Mouse (Mus musculus) hindbrain, embryonic 14.5 days (tissue): ENCODE data around the gene Wdr45. TPM values are rescaled to one million over a fixed set of nuclear protein-coding genes. Genes with fewer than 3 reads are reported as not detected.

Experiments
- ATAC-seq: fragments of 200-750 bp; cut with Nextera tagmentation; 2 replicates; pipeline ENCODE4 v1.8.0; 2017; ENCODE audit warnings: moderate number of reproducible peaks, mild to moderate bottlenecking, moderate TSS enrichment, moderate library complexity; ENCODE audit not compliant: low FRiP score
- DNase-seq: peaks from one replicate; pipeline ENCODE4 v3.0.0-alpha.2; 2015; ENCODE audit warnings: low spot score
- H3K27ac ChIP-seq: fragments of 300-500 bp; sonication (generic); 2 replicates; pipeline ENCODE4 v1.5.1; 2014; ENCODE audit warnings: mild to moderate bottlenecking, moderate library complexity
- H3K27me3 ChIP-seq: fragments of 300-500 bp; sonication (generic); 2 replicates; pipeline ENCODE4 v1.6.1; 2014; ENCODE audit warnings: mild to moderate bottlenecking, low read length, mixed read lengths; ENCODE audit not compliant: control insufficient read depth, insufficient read depth
- H3K36me3 ChIP-seq: fragments of 300-500 bp; sonication (generic); replicated peaks from 2 replicates; pipeline ENCODE4 v1.6.1; 2014; ENCODE audit not compliant: control insufficient read depth, insufficient read depth
- H3K4me1 ChIP-seq: fragments of 300-500 bp; sonication (generic); replicated peaks from 2 replicates; pipeline ENCODE4 v1.6.1; 2014; ENCODE audit warnings: antibody characterized with exemption, low read length, mixed read lengths; ENCODE audit not compliant: control insufficient read depth, insufficient read depth
- H3K4me2 ChIP-seq: fragments of 300-500 bp; sonication (generic); replicated peaks from 2 replicates; pipeline ENCODE4 v1.6.1; 2014; ENCODE audit warnings: mild to moderate bottlenecking, moderate library complexity
- H3K4me3 ChIP-seq: fragments of 300-500 bp; sonication (generic); replicated peaks from 2 replicates; pipeline ENCODE4 v1.5.1; 2014; ENCODE audit warnings: mild to moderate bottlenecking, low read length
- H3K9ac ChIP-seq: fragments of 300-500 bp; sonication (generic); 2 replicates; pipeline ENCODE4 v1.6.1; 2014
- H3K9me3 ChIP-seq: fragments of 300-500 bp; sonication (generic); 2 replicates; pipeline ENCODE4 v1.6.1; 2016; ENCODE audit warnings: low read length; ENCODE audit not compliant: control insufficient read depth
- WGBS: fragments of 180-500 bp; shearing (Covaris S2); extraction: QIAGEN DNeasy Blood & Tissue Kit; methylation state at CpG from one replicate; pipeline ENCODE4 v1.1.7; 2014; 5-methylcytosine and 5-hydroxymethylcytosine counted together
- polyA plus RNA-seq: library from polyadenylated mRNA; unstranded; fragments of >200 nt; fragmentation: Nextera tagmentation; extraction: Ambion mirVana; gene quantifications from 2 replicates; pipeline ENCODE4 v1.2.1, GENCODE M21; 2014

Gene Wdr45
- polyA plus RNA-seq, 1 experiment from 2014 or later = 20.6 TPM

- Histone ChIP-seq H3K4me3 (peak within 1 kb of the TSS; percentile 39), H3K27ac (peak within 1 kb of the TSS; percentile 73), H3K27me3 (no peaks in the 10 kb centered on the region), H3K4me2 (peak within 1 kb of the TSS; percentile 51), H3K4me1 (peaks cover 3% of the 10 kb centered on the region; the same call in 1 of the 2 replicates), H3K9me3 (no peaks in the 10 kb centered on the region), H3K36me3 (peaks cover 5% of the 10 kb centered on the region), H3K9ac (peak within 1 kb of the TSS; percentile 56)
- DNase-seq (peak; percentile 78), ATAC-seq (peak; percentile 94)
- 18% methylated on average over 42 of the region's 42 CpGs for WGBS
Observed at GRCm38 (mm10) chrX:7728215-7728921, 14.2 kb downstream of the Wdr45 start, which contains the start of gene Praf2. Gene Praf2, plus strand, starts transcription at chrX:7728439.

DNA sequence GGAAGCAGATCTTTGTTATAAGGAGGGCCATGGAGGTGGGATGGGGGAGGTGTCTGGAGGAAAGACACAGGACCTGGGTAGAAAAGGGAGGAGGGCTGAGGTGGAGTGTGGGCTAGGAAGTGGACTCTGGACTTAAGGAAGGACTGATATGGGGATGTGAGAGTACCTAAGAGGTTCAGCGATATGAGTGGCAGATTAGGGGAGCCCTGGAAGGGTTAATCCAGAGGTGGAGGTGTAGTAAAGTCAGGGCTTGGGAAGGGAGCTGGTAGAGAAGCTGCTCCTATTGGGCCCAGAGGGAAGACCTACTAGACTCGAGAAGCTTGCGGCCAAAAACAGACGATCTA is 14.8 kb downstream of the Wdr45 start:
- no peaks in the 10 kb centered on the region for H3K9me3 ChIP-seq
- WGBS = 36% methylated on average over 4 of the region's 4 CpGs
- H3K27me3 ChIP-seq = no peaks in the 10 kb centered on the region
- H3K4me1 ChIP-seq = peaks cover 3% of the 10 kb centered on the region; the same call in 1 of the 2 replicates
- H3K27ac ChIP-seq = peak overlapping the region; percentile 73; the same call in 1 of the 2 replicates
- peak overlapping the region; percentile 39 for H3K4me3 ChIP-seq
- peak overlapping the region; percentile 51 for H3K4me2 ChIP-seq
- peak overlapping the region; percentile 56 for H3K9ac ChIP-seq
- DNase-seq = no peak
- peaks cover 5% of the 10 kb centered on the region for H3K36me3 ChIP-seq
- ATAC-seq = no peak

- Histone ChIP-seq H3K4me2 (no peak overlapping the region), H3K9ac (no peak overlapping the region)
- ATAC-seq = no peak
Observed at GRCm38 (mm10) chrX:7733571-7734156, 19.5 kb downstream of the Wdr45 start.

GRCm38 (mm10) chrX:7739336-7740081 is 25.4 kb downstream of the Wdr45 start:
- DNase-seq = no peak
- Histone ChIP-seq H3K27me3 (no peaks in the 10 kb centered on the region), H3K4me3 (no peak overlapping the region), H3K9ac (no peak overlapping the region), H3K4me2 (no peak overlapping the region), H3K9me3 (no peaks in the 10 kb centered on the region), H3K4me1 (no peaks in the 10 kb centered on the region), H3K27ac (no peak overlapping the region), H3K36me3 (peaks cover 16% of the 10 kb centered on the region; the same call in 1 of the 2 replicates)
- 72% methylated on average over 14 of the region's 14 CpGs for WGBS
- no peak for ATAC-seq

More at GRCm38 (mm10) chrX:7733571-7734156, 19.5 kb downstream of the Wdr45 start:
- no peaks in the 10 kb centered on the region for H3K9me3 ChIP-seq
- H3K27me3 ChIP-seq = no peaks in the 10 kb centered on the region
- peaks cover 19% of the 10 kb centered on the region for H3K36me3 ChIP-seq
- 39% methylated on average over 26 of the region's 26 CpGs for WGBS
- H3K4me3 ChIP-seq = no peak overlapping the region
- H3K27ac ChIP-seq = no peak overlapping the region
- peak; percentile 27 for DNase-seq
- H3K4me1 ChIP-seq = peaks cover 3% of the 10 kb centered on the region; the same call in 1 of the 2 replicates

- H3K36me3 ChIP-seq = peaks cover 9% of the 10 kb centered on the region; the same call in 1 of the 2 replicates
- ATAC-seq = no peak
- H3K27ac ChIP-seq = no peak overlapping the region
- no peak overlapping the region for H3K4me3 ChIP-seq
- no peaks in the 10 kb centered on the region for H3K9me3 ChIP-seq
- H3K4me1 ChIP-seq = no peaks in the 10 kb centered on the region
- no peak overlapping the region for H3K4me2 ChIP-seq
- 81% methylated on average over 10 of the region's 10 CpGs for WGBS
- H3K9ac ChIP-seq = no peak overlapping the region
- no peak for DNase-seq
- no peaks in the 10 kb centered on the region for H3K27me3 ChIP-seq
Observed at GRCm38 (mm10) chrX:7740082-7740819, 26.1 kb downstream of the Wdr45 start.

DNA sequence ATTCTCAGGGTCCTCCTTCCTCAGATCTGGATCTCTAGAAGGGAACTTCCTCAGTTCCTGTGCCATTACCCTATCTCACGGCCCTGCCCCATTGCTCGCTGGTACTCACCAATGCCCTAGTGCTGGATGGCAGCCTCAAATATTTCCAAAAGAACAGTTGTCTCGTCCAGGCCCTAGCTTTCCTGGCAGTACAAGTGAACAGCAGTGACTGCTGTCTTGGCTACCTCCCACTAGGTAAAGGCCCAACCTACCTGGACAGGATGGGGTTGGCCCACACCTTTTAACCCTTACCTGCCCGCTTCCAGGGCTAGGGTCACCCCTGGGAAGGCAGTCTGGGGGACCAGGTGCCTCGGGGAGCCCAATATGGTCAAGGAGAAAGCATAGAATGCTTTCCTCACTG is 27.0 kb downstream of the Wdr45 start:
- no peak overlapping the region for H3K27ac ChIP-seq
- H3K36me3 ChIP-seq = 0 out of 2 replicates have a peak, but pooled peaks cover 7% of the 10 kb centered on the region
- ATAC-seq (no peak), DNase-seq (no peak)
- WGBS = 80% methylated on average over 5 of the region's 5 CpGs
- H3K4me2 ChIP-seq = no peak overlapping the region
- H3K9me3 ChIP-seq = no peaks in the 10 kb centered on the region
- H3K4me1 ChIP-seq = no peaks in the 10 kb centered on the region
- no peak overlapping the region for H3K4me3 ChIP-seq
- no peaks in the 10 kb centered on the region for H3K27me3 ChIP-seq
- H3K9ac ChIP-seq = no peak overlapping the region

DNA sequence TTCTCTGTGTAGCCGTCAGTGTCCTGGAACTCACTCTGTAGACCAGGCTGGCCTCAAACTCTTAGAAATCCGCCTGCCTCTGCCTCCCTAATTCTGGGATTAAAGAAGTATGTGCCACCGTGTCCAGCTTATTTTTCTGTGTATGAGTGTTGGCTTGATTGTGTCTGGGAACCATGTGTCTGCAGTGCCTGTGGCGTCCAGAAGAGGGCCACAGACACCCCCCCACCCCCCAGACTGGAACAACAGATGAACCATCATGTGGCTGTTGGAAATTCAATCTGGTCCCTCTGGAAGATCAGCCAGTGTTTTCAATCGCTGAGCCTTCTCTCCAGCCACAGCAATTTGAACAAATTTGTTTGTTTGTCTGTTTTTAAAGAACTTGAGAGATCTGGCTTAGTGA is 29.3 kb downstream of the Wdr45 start:
- Histone ChIP-seq H3K27ac (no peak overlapping the region), H3K4me3 (no peak overlapping the region), H3K36me3 (no peaks in the 10 kb centered on the region), H3K4me2 (no peak overlapping the region), H3K4me1 (no peaks in the 10 kb centered on the region), H3K27me3 (no peaks in the 10 kb centered on the region), H3K9ac (no peak overlapping the region), H3K9me3 (no peaks in the 10 kb centered on the region)
- 68% methylated on average over 5 of the region's 5 CpGs for WGBS
- no peak for ATAC-seq
- DNase-seq = no peak

DNA sequence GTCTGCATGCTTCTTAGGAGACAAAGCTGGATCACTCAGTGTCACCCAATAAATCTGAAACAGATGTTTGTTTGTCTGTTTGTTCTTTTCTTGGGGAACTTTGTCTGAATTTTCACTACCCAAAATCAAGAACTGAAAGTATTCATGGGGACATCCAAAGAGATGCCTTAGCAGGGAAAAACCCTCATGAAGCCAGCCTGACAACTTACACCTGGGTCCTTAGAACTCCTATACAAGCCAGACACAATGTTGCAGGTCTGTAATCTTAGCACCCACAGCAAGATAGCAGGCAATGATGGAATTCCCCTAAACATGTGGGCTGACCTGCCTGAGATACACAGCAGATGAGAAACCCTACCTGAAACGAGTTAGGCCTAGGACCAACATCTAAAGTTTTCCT is 30.8 kb downstream of the Wdr45 start:
- no peak overlapping the region for H3K4me2 ChIP-seq
- DNase-seq (no peak), ATAC-seq (no peak)
- no peaks in the 10 kb centered on the region for H3K27me3 ChIP-seq
- H3K27ac ChIP-seq = no peak overlapping the region
- H3K36me3 ChIP-seq = no peaks in the 10 kb centered on the region
- no peaks in the 10 kb centered on the region for H3K9me3 ChIP-seq
- 0 out of 2 replicates have a peak, but pooled peaks cover 5% of the 10 kb centered on the region for H3K4me1 ChIP-seq
- no peak overlapping the region for H3K9ac ChIP-seq
- no peak overlapping the region for H3K4me3 ChIP-seq
- WGBS = 72% methylated on average over 1 of the region's 1 CpGs
